Mouse (Mus musculus): ENCODE results near the gene Nfe2l2.
"Not testable (repeated sequence)": the region's sequence is repeated elsewhere in the genome, so short reads cannot be mapped to it uniquely, and the experiment has no call there.

The Nfe2l2 gene

DNA sequence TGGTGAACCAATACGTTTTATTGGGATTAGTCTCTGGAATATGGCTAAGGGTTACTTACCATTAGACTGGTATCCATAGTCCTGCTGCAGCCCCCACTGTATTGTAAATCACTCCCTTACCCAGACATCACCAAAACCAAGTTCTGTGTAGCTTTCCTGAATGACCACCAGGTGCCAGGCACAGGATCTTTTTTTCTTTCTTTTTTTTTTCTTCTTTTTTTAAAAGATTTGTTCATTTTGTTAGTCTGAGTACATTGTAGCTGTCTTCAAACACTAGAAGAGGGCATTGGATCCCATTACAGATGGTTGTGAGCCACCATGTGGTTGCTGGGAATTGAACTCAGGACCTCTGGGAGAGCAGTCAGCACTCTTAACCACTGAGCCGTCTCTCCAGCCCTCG lies 8.6 kb upstream of the Nfe2l2 start:
- DNase-seq (ENCODE audit: low spot score in 2 of 2): no peak

- no peak for DNase-seq (ENCODE audit: low spot score in 2 of 2)
These were observed 3.0 kb upstream of the Nfe2l2 start for GRCm38 (mm10) chr2:75707420-75707819.

GRCm38 (mm10) chr2:75706435-75706834 lies 2.0 kb upstream of the Nfe2l2 start:
- no peak for DNase-seq (ENCODE audit: low spot score in 2 of 2)

DNA sequence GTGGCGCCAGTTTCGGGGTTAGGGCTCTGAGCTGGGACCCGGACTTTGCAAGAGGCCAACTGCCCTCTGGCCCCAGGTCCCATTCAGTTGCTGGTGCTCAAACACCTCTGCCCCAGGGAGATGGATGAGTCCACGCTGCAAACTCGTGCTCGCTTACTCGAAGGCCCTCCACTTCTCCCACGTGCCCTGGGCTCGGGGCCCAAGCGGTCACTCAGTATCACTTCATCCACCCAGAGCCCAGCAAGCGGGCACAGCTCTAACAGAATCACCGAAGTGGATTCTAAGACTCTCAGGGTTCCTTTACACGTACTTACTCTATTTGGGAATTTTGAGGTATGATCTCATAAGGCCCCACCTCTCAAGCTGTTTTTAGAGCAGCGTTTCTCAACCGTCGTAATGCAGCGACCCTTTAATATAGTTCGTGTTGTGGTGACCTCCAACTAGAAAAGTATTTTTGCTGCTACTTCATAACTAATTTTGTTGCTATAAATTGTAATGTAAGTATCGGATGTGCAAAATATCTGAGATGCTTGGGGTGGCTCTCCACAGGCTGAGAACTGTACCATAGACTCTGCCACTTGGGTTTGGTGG lies 816 bp upstream of the Nfe2l2 start:
- no peak for DNase-seq (ENCODE audit: low spot score in 2 of 2)

GRCm38 (mm10) chr2:75703375-75704181 lies 863 bp downstream of the Nfe2l2 start:
- DNase-seq (ENCODE audit: low spot score in 2 of 2): peak; percentile 57 to 66

GRCm38 (mm10) chr2:75702588-75702976 lies 1.9 kb downstream of the Nfe2l2 start:
- DNase-seq (ENCODE audit: low spot score in 2 of 2): no peak

DNA sequence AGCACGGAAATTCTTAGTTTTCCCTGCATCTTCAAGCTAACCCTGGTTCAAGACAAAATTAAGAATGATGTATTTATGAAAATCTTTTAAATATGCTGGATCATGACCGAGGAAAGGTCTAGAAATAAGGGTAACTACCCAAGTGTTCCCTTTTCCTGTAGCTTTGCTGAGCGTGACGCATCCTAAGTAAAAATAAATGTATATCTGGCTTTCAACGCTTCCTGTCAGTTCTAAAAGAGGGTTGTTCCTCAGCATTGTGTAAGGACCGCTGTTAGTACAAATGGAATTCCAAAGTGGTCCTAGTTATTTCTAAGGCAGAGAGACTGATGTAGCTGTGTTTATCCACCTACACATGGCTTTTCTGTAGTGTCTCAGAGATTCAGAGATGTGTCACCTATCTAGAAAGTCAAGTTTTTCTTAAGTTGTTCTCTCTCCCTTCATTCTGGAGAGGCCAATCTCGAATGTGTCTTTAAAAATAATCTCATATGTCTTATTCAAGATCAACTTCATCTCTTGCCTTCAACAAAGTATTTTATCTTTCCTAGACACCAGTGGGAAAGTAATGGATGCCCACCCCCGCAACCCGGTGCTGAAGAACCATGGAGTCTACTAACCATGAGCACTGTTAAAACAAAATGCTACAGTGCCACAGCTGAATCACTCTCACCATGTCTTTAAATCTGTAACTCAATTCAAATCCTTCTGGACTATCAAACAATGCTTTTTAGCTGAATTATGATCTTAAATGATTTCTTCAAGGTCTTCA lies 2.4 kb downstream of the Nfe2l2 start:
- no peak for DNase-seq (ENCODE audit: low spot score in 2 of 2)

DNA sequence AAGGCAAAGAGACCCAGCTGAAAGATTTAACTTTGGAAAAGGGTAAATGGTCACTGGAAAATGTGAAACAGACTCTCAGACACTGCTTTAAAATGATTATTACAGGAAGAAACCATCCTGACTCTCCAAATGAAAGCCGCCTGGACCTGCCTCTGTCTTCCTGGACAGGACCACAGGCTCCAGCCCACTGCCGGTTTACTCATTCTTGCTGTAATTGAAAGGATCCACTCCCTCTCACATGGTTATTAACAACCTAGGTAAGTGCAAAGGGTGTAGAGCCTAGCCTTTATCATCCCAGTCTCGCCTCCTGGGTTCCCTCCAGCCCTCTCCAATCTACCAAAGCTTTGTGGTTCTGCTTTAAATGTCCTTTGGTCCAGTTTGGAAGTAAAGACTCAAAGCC lies 3.2 kb downstream of the Nfe2l2 start:
- DNase-seq (ENCODE audit: low spot score in 2 of 2): no peak

DNA sequence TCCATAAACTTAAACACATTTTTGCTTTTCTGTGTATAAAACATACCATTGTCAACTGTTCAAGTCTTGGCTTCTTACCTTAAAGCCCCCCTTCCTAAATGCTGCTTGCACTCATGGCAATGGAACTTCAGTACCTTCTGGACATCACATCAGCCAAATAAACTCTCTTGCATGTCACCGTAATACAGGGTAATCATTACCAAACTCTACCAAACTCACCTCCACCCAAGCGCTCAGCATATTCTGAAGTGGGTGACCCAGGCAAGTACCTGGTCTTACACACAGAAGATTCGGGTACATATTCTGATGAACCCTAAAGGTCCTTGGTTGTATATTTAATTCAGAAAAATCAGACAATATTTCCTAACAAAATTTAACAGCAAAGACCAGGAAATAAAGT lies 3.9 kb downstream of the Nfe2l2 start:
- DNase-seq (ENCODE audit: low spot score in 2 of 2): no peak

- no peak for DNase-seq (ENCODE audit: low spot score in 2 of 2)
These were observed 5.6 kb downstream of the Nfe2l2 start for GRCm38 (mm10) chr2:75698874-75699273.

- DNase-seq (ENCODE audit: low spot score in 2 of 2): no peak
These were observed 6.4 kb downstream of the Nfe2l2 start for GRCm38 (mm10) chr2:75698007-75698406.

- DNase-seq (ENCODE audit: low spot score in 2 of 2): no peak
These were observed 7.2 kb downstream of the Nfe2l2 start for GRCm38 (mm10) chr2:75697222-75697621.

DNA sequence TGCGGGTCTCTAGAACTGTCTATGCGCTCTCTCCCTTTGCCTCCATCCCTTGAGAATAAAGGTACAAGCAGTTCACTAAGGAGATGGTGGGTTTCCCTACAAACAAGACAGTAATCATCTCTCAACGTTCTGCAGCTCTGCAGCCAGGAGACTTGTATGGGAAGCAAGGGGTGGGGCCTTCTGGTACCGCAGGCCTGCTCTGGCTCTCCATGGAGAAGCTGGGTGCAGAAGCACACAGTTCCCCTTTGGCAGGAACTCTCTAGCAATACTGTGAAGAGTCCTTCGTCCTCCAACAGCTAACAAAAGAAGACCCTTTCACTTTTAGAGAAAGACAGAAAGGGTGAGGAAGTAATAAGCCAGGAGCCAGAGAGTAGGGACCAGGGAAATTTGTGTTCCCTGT lies 8.1 kb downstream of the Nfe2l2 start:
- no peak for DNase-seq (ENCODE audit: low spot score in 2 of 2)

DNA sequence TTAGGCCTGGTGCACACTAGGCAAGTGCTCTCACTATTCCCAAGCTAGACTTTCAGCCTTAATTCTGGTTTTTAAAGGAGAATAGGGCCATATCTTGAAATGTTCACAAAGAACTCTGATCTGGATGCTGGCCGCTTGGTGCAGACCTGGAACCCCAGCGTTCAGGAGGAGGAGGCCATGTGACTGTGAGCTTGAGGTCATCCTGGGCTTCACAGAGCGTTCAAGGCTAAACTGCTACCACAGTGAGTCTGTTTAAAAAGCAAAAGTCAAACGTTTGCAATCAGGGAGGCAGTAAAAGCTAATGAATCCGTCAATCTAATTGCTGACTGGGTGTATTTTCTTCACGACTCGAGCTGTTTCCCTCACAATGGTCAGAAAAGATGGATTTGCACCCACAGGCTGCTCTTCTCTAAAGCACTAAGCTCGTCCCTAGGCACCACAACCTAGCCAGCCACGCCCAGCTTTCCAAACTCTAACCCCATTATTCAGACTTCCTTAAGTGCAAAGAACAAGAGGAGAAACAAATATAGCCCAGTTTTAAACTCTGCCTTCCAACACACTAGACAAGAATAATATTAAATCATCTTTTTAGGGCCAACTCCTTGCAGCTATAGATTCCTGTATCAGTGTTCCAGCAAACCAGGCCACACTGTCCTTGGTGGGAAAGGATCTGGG lies 8.6 kb downstream of the Nfe2l2 start:
- DNase-seq (ENCODE audit: low spot score in 2 of 2): no peak

DNA sequence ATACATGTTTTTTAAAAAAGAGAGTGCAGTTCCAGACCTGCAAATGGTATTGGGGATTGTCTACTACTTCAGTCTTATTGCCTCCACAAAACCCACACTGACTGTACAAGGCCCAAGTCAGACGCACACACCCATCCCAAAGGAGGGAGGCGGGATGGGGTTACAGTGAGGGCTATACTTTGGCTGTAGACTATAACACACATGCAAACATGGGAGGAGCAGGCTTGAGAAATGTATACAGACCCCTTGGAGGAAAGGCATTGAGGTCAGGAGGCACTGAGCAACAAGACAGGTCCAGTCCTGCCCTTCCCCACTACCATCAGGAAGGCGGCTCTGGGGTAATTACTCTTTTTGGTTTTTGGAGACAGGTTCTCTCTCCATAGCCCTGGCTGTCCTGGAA lies 9.5 kb downstream of the Nfe2l2 start:
- not testable (repeated sequence) for DNase-seq (ENCODE audit: low spot score in 2 of 2)

GRCm38 (mm10) chr2:75692369-75692768 lies 12.1 kb downstream of the Nfe2l2 start:
- no peak for DNase-seq (ENCODE audit: low spot score in 2 of 2)

- DNase-seq (ENCODE audit: low spot score in 2 of 2): no peak
These were observed 13.1 kb downstream of the Nfe2l2 start for GRCm38 (mm10) chr2:75691316-75691715.

GRCm38 (mm10) chr2:75690656-75691055 lies 13.8 kb downstream of the Nfe2l2 start:
- DNase-seq (ENCODE audit: low spot score in 2 of 2): no peak

GRCm38 (mm10) chr2:75689482-75690158 lies 14.8 kb downstream of the Nfe2l2 start:
- no peak for DNase-seq (ENCODE audit: low spot score in 2 of 2)

- DNase-seq (ENCODE audit: low spot score in 2 of 2): no peak
These were observed 15.5 kb downstream of the Nfe2l2 start for GRCm38 (mm10) chr2:75688901-75689300.

GRCm38 (mm10) chr2:75687040-75687749 lies 17.2 kb downstream of the Nfe2l2 start:
- DNase-seq (ENCODE audit: low spot score in 2 of 2): no peak
